Mouse (Mus musculus): Measurements from ENCODE around the gene Vmn1r45.
"Not testable (repeated sequence)": the region's sequence is repeated elsewhere in the genome, so short reads cannot be mapped to it uniquely, and the experiment has no call there.

Vmn1r45 gene

DNA sequence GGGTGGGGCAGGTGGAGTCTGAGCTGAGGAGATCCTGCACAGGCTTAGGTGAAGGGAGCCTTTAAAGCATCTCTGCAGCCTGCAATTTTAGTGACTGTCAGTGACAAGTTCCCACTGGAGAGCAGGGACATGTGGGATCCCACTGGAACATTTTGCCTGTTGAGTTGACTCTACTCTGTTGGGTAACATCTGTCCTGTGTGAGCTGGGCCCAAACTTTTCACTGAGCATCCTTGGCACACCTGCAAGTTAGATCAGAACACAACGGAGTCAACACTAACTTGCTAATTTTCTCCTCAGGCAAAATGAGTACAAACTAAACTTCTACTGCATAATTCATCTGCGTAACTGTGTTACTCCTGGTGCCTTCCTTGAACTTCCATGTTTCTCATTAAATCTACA, at the start of gene Vmn1r45:
Vmn1r45 (minus strand) TSS at position 101 of the 400 bp plus-strand sequence.
- not testable (repeated sequence) for DNase-seq (ENCODE audit: extremely low spot score, low read depth, low spot score)

DNA sequence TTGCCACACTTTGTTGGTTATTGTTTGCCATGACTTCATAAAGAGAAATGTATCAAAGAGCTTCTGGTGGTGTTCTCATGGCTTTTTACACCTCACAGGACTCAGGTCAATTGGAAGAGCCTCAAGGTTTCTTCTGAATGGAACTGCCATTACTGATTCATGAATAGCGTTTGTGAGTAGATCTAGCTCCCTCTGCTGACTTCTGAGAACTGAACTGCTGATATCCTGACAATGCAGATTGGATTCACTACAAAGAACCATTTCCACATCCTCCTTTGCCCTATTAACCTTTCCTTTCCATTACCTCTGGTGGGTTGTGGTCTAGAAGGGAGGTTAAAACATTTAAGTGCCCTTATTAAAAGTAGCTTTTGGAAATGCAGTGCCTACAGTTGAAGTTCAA, 45.6 kb upstream of the Vmn1r45 start:
- no peak for DNase-seq (ENCODE audit: extremely low spot score, low read depth, low spot score)

DNA sequence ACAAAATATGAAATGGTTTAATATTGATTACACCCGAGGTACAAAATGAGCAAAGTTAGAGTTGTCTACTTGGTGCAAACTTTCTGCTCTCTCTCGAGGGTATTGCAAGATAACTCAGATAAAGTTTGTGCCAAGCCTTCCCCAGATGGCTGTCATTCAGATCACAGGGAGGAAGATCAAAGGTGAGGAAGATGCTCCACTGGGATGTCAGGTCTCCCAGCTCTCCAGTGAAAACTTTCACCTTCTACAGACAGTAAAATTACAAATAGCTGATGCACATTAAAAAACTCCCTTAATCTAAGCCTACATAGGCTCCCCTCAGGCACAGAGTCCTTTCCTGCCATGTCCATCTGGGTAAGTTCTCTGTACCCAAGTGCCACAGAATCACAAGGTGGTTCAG, 28.6 kb upstream of the Vmn1r45 start, which contains the start of gene Vmn1r46:
Vmn1r46 (plus strand) TSS at position 301 of the 400 bp plus-strand sequence.
- DNase-seq (ENCODE audit: extremely low spot score, low read depth, low spot score): no peak

DNA sequence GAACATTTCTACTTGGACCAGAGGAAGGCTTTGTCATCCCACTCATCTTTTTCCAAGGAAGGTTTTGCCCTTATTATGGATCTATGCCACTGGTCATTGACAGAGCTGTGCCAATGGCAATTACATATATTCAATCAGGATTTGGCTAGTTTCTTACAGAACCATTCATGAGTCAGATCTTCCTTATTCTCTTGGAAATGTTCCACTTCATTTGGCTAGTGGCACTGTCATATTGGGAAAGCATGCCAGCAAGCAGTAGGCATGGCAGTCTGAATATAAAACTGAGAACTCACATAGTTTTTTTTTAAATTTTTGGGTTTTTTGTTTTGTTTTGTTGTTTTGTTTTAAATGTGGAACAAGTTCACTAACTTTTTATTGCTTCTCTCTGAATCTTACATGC, 25.9 kb upstream of the Vmn1r45 start:
- no peak for DNase-seq (ENCODE audit: extremely low spot score, low read depth, low spot score)

DNA sequence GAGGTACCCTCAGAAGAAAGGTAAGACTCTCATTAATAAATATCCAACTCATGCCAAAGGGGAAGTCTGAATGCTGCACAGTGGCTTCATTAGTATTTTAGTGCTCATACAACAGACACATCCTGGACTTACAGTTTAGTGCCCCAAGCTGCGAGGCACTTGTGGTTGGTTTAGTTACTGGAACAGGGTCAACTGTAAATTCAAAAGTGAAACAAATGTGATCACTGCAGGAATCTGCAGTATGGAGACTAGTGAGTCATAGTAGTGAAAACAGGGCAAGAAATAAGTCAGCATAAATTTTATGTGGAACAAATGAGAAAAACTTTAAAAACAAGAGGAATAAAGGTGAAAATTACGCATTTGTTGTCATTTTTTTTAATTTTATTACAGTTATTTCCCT, 13.2 kb upstream of the Vmn1r45 start:
- DNase-seq (ENCODE audit: extremely low spot score, low read depth, low spot score): no peak

DNA sequence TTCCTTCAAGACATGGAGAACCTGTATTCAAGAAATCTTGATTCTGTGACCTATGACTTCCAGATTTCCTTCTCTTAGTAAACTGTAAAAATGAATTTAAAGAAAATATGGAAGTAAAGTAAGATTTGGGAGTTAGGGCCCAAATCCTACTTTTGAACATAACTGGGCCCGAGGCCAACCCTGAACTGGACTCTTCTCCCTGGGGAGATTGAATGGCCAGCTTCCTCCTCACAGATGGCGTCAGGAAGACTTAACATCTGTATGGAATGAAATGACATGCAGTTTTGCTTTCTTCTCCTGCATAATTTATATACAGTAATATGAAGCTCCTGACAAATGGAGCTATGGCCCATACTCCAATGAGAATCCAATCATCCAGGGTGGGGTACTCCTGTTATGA, 528 bp upstream of the Vmn1r45 start:
- no peak for DNase-seq (ENCODE audit: extremely low spot score, low read depth, low spot score)

DNA sequence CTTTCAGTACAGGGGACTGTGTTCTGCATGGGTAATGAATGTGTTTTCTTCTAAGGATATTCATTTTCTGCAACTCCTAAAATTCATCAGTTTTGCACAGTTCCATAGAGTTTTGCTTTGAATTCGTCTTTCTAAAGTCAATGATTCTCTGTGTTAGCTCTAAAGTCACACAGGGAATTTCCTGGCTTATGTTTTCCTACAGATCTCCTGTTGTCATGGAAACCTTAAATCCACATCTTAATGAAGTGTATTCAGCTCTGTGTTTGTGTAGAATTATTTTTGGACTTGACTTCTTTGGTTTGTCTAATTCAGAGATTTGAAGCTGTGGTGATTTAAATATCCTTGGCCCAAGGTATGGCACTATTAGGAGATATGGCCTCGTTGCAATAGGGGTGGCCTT, 56.6 kb downstream of the Vmn1r45 start:
- no peak for DNase-seq (ENCODE audit: extremely low spot score, low read depth, low spot score)

DNA sequence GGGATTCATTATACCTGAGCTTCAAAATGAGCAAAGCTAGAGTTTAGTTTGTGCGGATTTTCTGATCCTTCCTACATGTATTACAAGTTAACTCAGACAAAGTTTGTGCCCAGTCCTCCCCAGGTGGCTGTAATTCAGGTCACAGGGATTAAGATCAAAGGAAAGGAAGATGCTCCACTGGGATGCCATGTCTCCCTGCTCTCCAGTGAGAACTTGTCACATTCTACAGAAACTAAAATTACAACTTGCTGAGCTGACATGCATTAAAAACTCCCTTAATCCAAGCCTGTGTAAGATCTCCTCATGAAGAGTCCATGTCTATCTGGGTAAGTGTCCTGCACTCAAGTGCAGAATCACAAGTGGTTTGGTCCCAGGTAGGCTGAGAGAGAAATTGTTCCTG, 57.0 kb downstream of the Vmn1r45 start, which contains the start of gene Vmn1r44:
Vmn1r44 (plus strand) TSS at position 301 of the 400 bp plus-strand sequence.
- DNase-seq (ENCODE audit: extremely low spot score, low read depth, low spot score): no peak

All from hindlimb bud, embryonic 11.5 days (tissue).